Mouse (Mus musculus) olfactory bulb, adult 2 months (tissue): Measurements from ENCODE around the gene Nt5c3b.

Source experiments
- CTCF ChIP-seq: fragments of 200-500 bp; IDR thresholded peaks from 2 replicates; pipeline ENCODE4 v1.5.1; 2012; ENCODE audit warnings: low read depth, mild to moderate bottlenecking, low read length, moderate library complexity; ENCODE audit not compliant: insufficient read depth
- POLR2A ChIP-seq: fragments of 200-500 bp; IDR thresholded peaks from 2 replicates; pipeline ENCODE4 v1.6.1; 2012; ENCODE audit warnings: mild to moderate bottlenecking, low read depth, low read length, moderate library complexity; ENCODE audit not compliant: insufficient read depth

- TF ChIP-seq CTCF (no peak), POLR2A (no peak)
Observed at GRCm38 (mm10) chr11:100398517-100398916, 43.1 kb downstream of the Nt5c3b start.
